In genomic region chr1:194927887-194928286, GRCm38 (mm10) we compare ENCODE assay signal across 9 mouse cellular contexts. TPM values are rescaled to one million over a fixed set of nuclear protein-coding genes. Genes with fewer than 3 reads are reported as not detected.
A peak's percentile ranks its signal among the peaks of the same experiment; 100 is the strongest.
DNase-seq lines count a peak whose midpoint lies in the region; ATAC-seq and TF ChIP-seq lines count a peak whose summit lies in the region.
"Had no signal": no experiment of that assay in that cellular context is flagged by ENCODE, and none has a peak within 500 bp of the region (broad histone marks: within the 10 kb centered on the region; RNA-seq: fewer than 3 reads in every experiment).

No protein-coding gene starts in this region.

- peak; percentile 77 for ATAC-seq in lung, embryonic 14.5 days (ENCODE audit: insufficient read depth)
- ATAC-seq in heart, embryonic 15.5 days (replicated peaks; ENCODE audit: insufficient number of reproducible peaks, insufficient read depth, low FRiP score, low read depth), result peak; percentile 83

- no peak overlapping the region for H3K4me3 ChIP-seq in lung, embryonic 14.5 days (ENCODE audit: low read depth, low read length)
- H3K4me3 ChIP-seq in lung, adult 2 months (replicated peaks; ENCODE audit: extremely low read depth, low read depth, low read length), result no peak overlapping the region
- no peak overlapping the region for H3K4me3 ChIP-seq in heart, embryonic 15.5 days
- peak overlapping the region; percentile 29 for H3K4me3 ChIP-seq in megakaryocyte, embryonic 14.5 days (replicated peaks)
- no peak overlapping the region for H3K4me3 ChIP-seq in thymus, adult 2 months (ENCODE audit: control insufficient read depth, insufficient read depth, low read length)

- 47% methylated on average over 3 of the region's 3 CpGs for WGBS in lung, embryonic 14.5 days
- WGBS in lung, adult 2 months, result 31% methylated on average over 3 of the region's 3 CpGs
- WGBS in heart, embryonic 15.5 days, result 15% methylated on average over 3 of the region's 3 CpGs
- 45% methylated on average over 3 of the region's 3 CpGs for WGBS in thymus, adult 2 months

- TF ChIP-seq POLR2A in lung, adult 2 months (IDR thresholded peaks at IDR 0.05; ENCODE audit: borderline replicate concordance, extremely low read depth, low read depth, low read length), result no peak
- TF ChIP-seq POLR2A in thymus, adult 2 months (IDR thresholded peaks at IDR 0.05; ENCODE audit: control insufficient read depth, extremely low read depth, insufficient read depth, low read length, poor library complexity), result no peak

- TF ChIP-seq CTCF in lung, embryonic 14.5 days (IDR thresholded peaks at IDR 0.05; ENCODE audit: low read depth), result no peak
- TF ChIP-seq CTCF in lung, adult 2 months (IDR thresholded peaks at IDR 0.05; ENCODE audit: insufficient read depth, low read length), result no peak
- TF ChIP-seq CTCF in thymus, adult 2 months (IDR thresholded peaks at IDR 0.05; ENCODE audit: borderline replicate concordance, control insufficient read depth, extremely low read depth, insufficient read depth, low read length, poor library complexity), result no peak

- H3K4me2 ChIP-seq in lung, embryonic 14.5 days, result no peak overlapping the region
- no peak overlapping the region for H3K4me2 ChIP-seq in heart, embryonic 15.5 days

- H3K27ac ChIP-seq in lung, embryonic 14.5 days (ENCODE audit: low read depth), result no peak overlapping the region
- peak overlapping the region; percentile 45; the same call in 1 of the 2 replicates for H3K27ac ChIP-seq in heart, embryonic 15.5 days
- H3K27ac ChIP-seq in thymus, adult 2 months (ENCODE audit: control insufficient read depth, insufficient read depth, low read length), result no peak overlapping the region

- no peaks in the 10 kb centered on the region for H3K36me3 ChIP-seq in lung, embryonic 14.5 days (ENCODE audit: insufficient read depth)
- no peaks in the 10 kb centered on the region for H3K36me3 ChIP-seq in heart, embryonic 15.5 days
- H3K36me3 ChIP-seq in megakaryocyte, embryonic 14.5 days (replicated peaks; ENCODE audit: low read length), result no peaks in the 10 kb centered on the region
- no peaks in the 10 kb centered on the region for H3K36me3 ChIP-seq in thymus, adult 2 months (ENCODE audit: control insufficient read depth, insufficient read depth, low read length)

- H3K4me1 ChIP-seq in lung, embryonic 14.5 days (ENCODE audit: insufficient read depth), result peaks cover 16% of the 10 kb centered on the region; the same call in 1 of the 2 replicates
- H3K4me1 ChIP-seq in lung, adult 2 months (ENCODE audit: control insufficient read depth, insufficient read depth, low read length), result peaks cover 8% of the 10 kb centered on the region
- H3K4me1 ChIP-seq in heart, embryonic 15.5 days (replicated peaks), result peaks cover 31% of the 10 kb centered on the region
- peaks cover 77% of the 10 kb centered on the region for H3K4me1 ChIP-seq in megakaryocyte, embryonic 14.5 days
- no peaks in the 10 kb centered on the region for H3K4me1 ChIP-seq in thymus, adult 2 months (replicated peaks; ENCODE audit: control insufficient read depth, insufficient read depth, low read length)

- no peaks in the 10 kb centered on the region for H3K27me3 ChIP-seq in lung, embryonic 14.5 days (ENCODE audit: insufficient read depth, low read length)
- no peaks in the 10 kb centered on the region for H3K27me3 ChIP-seq in heart, embryonic 15.5 days
- H3K27me3 ChIP-seq in megakaryocyte, embryonic 14.5 days (replicated peaks), result no peaks in the 10 kb centered on the region
- H3K27me3 ChIP-seq in thymus, adult 2 months (ENCODE audit: control insufficient read depth, insufficient read depth, low read length), result no peaks in the 10 kb centered on the region

- peak; percentile 70 for DNase-seq in lung, embryonic 14.5 days
- DNase-seq in lung, adult 2 months, result no peak
- peak; percentile 28 to 63 for DNase-seq in kidney, postnatal 25 days
- DNase-seq in adipocyte (ENCODE audit: low spot score), result no peak
- no peak for DNase-seq in thymus, adult 2 months
- DNase-seq in embryo, embryonic 9.5 days (ENCODE audit: extremely low spot score), result no peak
- DNase-seq: thymus, postnatal 4 days had no signal

- no peaks in the 10 kb centered on the region for H3K9me3 ChIP-seq in lung, embryonic 14.5 days (ENCODE audit: low read depth, low read length)
- H3K9me3 ChIP-seq in heart, embryonic 15.5 days (replicated peaks), result no peaks in the 10 kb centered on the region
- no peaks in the 10 kb centered on the region for H3K9me3 ChIP-seq in megakaryocyte, embryonic 14.5 days

- H3K9ac ChIP-seq in lung, embryonic 14.5 days, result no peak overlapping the region
- no peak overlapping the region for H3K9ac ChIP-seq in heart, embryonic 15.5 days

RNA-seq across cellular contexts. Expression of gene Cd34, which starts 10.7 kb away (rescaled TPM):
- polyA plus RNA-seq in lung, embryonic 14.5 days (2014; fragmentation: Nextera tagmentation; extraction: Ambion mirVana), result 164 and 165 TPM in 2 replicates
- polyA plus RNA-seq in lung, adult 2 months (2012; rRNA removed), result 79.8 and 101 TPM in 2 replicates
- polyA plus RNA-seq in heart, embryonic 15.5 days (2015; fragmentation: Nextera tagmentation; extraction: Ambion mirVana), result 111 and 116 TPM in 2 replicates
- 5.9 and 22.5 TPM in 2 replicates for polyA plus RNA-seq in megakaryocyte, embryonic 14.5 days (2012; ENCODE audit: insufficient read depth, low replicate concordance)
- 14.2 and 20.1 TPM in 2 replicates for polyA plus RNA-seq in thymus, adult 2 months (2012; rRNA removed)

Comparison
In these comparisons a context has a peak if more than half of its experiments do, and no peak if none do; other contexts are left out.
1. DNase-seq: peak in lung, embryonic 14.5 days (single experiment) and kidney, postnatal 25 days (2 of 2); none in lung, adult 2 months (single experiment), adipocyte (single experiment), thymus, adult 2 months (single experiment) and embryo, embryonic 9.5 days (single experiment).